Mouse (Mus musculus): ENCODE measurements at regions not wholly inside any gene's neighbourhood (a gene's known extent, or its start where the extent isn't known, plus 50 kb on each side); places are given as distances from the start of the nearest gene placed in this dataset.

DNA sequence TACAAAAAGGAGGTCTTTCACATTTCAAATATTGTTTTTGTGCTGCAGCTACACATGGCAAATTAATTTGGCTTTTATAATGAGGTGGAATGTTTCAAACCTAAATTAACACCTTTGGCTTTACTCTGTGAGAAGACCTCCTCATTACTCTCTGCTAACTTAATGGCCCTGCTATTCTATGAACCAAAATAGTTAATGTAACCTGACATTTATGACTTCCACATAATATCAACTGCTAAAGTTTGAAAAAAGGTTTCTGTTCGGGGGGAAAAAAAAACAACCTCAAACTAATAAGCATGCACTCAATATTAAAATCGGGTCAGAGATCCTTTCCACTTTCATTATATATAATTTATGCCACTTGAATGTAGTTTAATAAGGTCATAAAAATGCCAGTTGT is 197.2 kb upstream of the Cep162 start:
- DNase-seq: no peak

DNA sequence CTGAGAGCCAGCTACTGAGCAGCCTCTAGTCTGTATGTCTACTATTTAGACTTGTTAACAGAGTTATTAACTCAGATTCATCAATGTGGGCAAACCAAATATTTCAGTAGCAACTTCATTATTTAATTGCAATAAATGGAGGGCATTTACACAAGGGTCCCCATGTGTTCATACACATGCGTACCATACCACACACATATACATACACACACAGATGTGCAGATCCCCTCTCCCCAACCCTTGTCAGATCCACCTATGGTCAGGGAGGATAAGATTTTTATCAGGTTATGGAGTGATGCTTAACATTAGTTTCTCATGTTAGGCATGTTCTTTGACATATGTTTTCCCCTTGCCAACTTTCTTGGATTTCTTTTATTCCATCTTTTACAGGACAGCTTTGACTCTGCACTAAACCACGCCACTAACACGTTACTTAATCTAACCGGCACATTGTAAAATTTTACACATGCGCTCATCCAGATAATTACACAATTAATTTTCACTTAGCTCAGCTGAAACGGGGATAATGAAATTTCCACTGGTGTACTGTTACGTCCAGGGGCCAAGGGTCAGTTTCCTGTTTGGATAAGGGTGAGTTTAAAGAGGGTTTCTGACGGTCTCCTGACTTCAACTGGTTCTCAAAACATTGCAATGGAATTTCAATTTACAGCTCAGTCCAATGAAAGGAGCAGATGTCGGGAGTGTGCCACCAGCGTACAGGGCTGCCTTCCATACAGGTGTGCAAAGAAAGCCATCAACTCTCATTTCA is 188.3 kb upstream of the Cep162 start:
- DNase-seq: no peak

DNA sequence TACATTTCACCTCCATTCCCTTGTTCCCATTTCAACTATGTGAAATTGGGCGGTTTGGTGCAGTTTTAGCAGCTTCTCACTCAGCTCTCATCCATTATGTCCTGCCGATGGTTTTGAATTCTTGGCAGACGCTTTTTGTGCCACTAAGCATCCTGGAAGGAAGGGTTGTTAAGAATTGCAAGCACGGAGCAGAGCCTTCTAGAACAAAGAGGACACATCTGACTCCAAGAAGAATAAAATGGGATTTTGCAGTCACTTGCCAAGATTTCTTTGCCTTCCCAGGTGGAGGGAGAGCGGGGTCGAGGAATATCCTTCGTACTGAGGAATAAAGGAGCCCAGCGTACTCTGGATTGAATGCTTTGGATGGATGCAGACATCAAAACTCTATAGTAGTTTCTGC is 176.7 kb upstream of the Cep162 start:
- DNase-seq: peak; percentile 42 to 50

DNA sequence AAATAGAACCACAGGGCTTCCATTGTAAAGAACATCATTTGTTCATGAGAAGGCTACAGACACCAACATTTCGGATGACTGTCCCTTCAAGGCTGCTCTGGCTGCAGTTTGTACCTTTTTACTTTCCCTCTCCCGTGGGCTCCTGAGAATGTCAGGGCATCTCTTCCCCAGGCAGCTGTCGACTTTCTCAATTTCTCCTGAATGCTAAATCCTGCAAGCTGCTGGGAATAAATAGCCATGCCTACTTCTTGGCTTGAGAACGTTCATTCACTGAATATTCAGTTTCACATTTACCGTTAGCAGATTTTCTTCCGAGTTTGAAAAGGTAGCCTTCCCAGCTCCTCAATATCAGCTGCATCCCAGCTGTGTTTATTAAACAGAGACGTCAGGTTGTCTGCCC is 176.2 kb upstream of the Cep162 start:
- DNase-seq: peak; percentile 15 to 42

DNA sequence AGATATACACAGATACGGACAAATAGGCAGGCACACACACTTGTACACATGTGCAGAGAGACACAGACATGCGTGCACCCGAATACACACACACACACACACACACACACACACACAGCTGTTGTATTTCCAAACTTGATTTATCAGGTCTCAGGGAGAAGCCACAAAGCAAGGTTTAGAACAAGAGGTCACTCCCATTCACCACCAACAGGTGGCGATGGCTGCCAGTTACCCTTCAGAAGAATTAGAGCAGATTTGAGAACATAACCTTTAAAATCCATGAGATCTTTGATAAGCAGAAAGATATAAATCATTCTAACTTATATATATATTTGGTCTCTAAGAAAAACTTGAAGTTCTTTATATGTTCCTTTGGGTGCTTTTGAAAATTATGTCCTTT is 169.9 kb upstream of the Cep162 start:
- DNase-seq: peak; percentile 68 to 75

DNA sequence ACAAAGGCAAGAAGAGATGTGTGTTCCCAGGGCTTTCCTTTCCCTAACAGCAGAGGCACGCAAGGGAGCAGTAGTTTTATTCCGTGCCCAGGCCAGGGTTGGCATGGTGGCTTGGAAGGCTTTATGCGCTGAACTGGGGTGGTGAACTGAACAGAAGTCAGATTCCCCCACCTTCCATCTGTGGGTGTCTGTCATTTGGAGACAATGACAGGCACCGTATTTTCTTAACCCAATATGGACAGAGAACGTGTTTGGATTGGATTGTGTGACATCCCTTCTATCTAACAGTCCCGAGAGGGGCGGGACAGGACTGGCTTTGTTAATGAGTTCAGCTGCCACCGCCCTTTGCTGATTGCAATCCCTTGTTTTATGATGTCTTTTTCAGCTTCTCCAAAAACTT is 165.8 kb upstream of the Cep162 start:
- peak in 1 of 2 experiments; percentile 17 for DNase-seq

DNA sequence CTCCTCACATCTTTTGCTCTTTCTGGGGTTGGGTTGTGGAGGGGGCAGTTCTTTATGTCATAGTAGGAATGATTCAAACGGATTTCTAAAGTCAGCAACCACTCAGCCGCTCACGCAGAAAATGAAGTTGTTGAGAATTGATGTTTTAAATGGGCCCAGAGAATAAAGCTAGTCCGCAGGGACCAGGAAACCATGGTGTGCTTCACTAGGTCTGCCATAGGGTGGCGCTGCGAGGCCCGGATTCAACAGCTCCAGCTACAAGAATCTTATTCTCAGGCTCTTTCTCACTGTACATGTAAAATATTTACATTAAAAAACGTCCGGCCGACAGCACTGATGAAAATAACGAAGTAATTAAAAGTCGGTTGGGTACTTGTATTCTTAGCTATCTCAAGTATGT is 164.0 kb upstream of the Cep162 start:
- peak; percentile 82 to 85 for DNase-seq

DNA sequence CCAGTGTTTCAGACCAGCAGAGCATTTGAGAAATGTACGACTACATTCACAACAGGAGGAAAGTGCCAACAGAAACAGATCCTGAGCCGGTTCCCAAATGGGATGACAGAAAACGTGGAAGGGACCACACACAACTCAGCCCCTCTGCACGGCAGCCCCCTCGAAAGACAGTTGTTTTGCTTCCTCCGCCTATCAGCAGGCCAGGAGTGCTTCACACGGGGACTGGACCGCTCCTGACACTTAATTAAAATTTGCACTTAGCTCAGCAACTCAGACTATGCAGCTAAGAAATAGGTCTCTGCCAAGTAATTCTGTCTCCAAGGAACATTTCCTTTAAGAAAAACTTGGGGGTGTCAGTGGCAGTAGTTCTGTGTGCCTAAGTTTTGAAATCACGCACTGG is 157.6 kb upstream of the Cep162 start:
- no peak for DNase-seq

DNA sequence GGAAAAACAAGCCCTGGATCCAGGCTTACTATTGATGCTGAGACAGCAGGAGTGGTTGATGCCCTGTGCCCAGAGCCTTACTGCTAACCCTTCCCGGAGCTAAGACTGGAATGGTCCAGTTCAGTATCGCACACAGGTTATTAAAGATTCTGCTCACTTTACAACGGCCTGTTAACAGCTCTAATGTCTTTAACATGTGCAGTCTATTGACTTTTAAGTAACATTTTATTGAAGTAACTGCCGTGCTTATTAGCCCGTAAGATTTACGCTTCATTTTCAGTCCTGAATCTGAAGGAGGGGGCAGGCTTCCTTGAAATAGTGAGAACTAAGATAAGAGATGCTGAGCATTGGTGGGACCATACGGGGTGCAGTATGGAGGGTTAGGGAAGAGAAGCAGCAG is 155.7 kb upstream of the Cep162 start:
- DNase-seq: no peak

DNA sequence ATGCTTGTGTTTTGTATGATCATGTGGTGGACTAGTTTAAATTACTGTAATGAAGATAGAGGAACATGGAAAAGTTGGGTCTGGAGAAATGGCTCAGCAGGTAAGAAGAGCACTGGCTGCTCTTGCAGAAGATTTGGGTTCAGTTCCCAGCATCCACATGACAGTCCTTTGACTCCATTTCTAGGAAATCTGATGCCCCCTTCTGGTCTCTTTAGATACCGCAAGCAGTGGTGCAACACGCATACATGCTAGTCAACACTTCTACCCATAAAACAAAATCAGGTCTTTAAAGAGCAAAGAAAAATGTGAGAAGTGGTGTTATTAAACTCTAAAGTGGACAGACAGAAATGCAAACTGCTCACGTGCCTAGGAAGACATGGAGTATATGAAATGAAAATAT is 154.4 kb upstream of the Cep162 start:
- no peak for DNase-seq

DNA sequence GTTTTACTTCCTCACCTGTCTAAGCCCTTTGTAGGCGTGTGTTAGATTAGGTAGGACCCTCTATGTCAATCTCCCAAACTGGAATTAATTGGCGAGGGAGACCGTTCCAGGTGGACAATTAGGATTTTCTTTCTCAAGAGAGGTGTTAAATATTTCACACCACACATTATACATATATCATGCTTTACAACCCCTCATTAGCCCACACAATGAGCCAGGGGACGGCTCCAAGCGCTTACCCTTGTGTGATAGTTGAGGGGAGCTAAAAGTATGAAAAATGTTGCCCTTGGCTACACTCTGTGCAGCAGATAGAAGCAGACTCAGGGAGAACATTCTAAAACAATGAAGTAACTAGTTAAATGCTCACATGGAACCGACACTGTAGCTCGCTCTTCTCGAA is 153.5 kb upstream of the Cep162 start:
- DNase-seq: no peak

DNA sequence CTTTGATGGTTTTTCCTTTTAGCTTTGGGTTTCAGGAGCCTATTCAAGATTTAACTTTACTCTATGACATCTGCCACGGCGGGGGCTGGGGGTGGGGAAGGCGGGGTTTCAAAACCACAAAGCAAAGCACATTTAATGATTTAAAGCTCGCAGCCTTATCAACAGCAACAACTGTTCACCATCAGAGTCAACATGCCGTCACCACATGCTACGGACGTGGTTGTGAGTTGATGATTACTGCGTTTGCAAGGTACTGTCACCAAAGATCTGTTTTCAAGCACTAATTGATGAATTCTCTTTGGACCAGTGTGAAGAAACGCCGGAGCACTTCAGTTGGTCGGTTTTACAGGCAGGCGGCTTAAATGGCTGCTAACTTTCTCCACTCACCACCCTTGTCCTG is 151.1 kb upstream of the Cep162 start:
- no peak for DNase-seq

DNA sequence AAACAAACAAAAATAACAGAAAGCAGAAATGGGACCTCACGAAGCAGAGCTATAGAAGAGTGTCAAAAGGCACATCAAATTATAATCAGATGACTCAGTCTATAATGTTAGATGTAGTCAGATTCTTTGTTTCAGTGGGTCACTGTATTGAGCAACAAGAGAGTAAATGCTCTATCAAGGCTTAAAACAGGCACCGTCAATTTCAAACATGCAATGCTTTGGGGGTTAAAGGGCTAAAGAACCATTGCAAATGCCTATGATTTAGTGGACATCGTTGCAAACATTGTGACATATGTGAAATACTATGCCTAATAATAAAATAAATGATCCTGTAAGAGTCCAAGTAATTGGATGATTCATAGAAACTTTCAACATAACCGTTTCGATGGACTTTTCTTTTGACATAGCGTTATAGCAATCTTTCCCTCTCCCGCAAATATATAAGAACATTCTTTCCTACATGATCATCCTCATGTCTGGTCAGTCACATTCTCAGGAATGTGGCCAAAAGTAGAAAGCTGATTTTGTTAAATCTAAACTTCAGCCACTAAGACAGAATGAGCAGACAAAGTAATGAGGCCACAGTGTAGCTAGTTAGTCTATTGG is 149.9 kb upstream of the Cep162 start:
- DNase-seq: no peak

DNA sequence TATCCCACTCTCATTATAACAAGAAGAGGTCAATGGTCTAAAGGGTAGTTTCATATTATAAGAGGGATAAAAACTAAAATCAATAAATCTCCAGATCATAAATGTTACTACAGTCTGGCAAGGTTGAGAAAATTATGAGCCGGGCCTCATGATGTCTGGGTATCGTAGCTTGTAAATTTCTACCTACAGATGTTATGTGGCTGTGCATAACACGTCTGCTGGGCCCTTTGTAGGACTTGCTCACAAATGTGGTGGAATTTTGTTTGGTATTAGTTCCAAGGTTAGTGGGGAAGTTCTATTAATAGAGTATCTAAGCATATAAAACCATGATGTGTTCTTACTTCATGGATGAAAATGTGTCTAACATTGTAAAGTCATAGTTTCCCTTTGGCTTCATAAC is 146.7 kb upstream of the Cep162 start:
- DNase-seq: no peak

DNA sequence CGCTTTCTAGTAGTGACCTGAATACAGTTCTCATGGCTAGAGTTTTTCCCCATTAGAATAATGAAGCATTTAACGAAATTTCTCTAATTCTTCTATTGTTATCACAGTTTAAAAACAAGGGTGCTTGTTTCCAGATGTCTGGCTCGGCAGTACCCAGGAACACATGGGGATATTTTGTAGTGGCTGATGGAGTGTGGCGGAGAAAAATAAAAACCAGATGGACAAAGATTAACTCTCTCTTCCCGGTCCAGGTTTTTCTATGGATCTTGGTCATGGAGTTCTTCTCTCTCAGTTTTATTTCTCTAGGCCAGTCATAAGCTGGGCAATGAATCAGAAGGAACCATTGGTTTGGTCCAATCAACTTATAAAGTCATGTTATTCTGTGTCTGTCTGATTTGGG is 132.2 kb upstream of the Cep162 start:
- no peak for DNase-seq

DNA sequence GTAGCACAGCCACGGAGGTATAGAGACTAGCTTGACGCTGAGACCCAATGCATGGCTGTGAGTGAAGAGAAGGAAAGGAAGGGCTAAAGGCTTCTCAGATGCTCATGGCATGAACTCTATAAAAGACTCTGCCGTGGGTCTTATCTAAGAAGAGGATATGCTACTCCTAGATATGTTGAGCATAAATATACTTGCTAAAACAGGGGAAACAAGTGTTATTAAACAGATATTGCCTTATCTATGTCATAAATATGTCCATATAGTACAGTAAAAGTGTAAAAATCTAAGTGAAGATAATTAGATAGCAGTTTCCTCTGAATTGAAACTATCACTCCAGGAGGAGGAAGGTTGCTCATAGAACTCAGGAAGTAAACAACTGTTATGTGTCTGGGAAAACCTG is 128.2 kb upstream of the Cep162 start:
- DNase-seq: no peak

DNA sequence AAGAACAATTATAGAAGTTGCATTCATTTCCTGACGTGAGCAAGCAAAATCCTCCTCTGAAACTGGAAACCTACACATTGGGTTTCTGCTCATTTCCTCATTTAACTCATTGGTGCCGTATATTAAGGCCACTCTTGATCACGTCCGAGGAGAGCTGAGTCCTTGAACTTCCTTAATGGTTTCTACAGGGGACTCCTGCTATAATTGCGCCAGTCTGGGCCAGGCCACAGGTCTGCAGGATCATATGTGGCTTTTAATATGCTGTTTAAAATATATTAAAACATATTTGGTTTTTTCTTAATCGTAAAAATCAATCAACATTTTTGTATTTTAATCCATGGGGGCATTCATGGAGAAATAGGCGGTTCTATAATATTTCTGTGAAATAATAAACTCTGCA is 122.6 kb upstream of the Cep162 start:
- DNase-seq: no peak

DNA sequence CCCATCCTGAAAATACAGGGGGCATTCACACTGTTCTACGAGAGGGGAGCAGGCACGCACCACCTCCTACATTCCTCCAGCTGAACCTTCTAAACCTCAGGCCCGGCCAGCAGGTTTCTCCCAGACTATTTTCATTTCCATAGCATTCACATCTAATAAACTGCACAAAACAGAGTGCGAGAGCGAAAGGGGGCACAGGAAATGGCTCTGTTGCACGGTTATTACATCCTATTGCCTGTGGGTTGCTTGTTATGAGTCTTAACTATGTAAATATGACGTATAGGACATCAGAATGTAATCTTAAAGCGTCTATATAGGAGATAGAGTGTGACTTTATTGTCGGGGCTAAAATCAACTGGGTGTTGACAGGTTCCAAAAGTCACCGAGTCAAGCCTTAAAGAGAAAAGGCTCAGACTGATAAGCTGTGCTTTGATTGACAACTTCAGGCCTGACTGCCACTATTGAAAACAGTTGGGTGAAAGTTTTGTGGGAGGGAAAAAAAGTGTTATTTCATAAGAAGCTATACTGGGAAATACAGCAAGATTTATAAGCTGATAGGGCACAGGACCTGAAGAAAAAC is 121.5 kb upstream of the Cep162 start:
- no peak for DNase-seq

DNA sequence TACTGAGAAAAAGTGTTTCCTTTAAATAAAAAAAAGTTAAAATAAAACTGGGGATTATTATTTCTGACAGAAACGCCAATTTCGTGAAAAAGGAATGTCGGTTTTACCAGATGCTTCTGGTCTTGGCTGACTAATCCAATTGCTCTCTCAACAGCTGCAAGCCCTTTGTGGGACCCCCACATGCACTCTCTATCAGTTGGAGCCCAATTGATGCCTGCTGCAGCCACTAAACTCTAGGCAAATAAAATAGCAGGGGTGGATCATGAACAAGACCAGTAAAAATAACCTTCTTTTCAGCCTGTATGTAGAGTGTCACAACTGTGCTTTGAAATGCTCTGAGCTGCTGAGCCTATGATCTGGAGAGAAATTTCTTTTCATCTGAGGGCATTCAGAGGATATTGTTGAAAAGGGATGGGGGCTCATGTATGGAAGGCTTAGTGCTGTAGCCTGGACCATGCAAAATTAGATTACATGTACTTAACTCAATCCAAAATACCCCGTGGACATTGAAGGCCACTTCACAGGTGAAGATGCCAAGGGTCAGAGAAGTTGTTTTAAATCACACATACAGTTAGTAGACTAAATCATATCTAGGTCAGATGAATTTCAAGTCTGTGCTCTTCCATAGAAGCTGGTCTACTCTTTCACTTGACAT is 117.0 kb upstream of the Cep162 start:
- no peak for DNase-seq

DNA sequence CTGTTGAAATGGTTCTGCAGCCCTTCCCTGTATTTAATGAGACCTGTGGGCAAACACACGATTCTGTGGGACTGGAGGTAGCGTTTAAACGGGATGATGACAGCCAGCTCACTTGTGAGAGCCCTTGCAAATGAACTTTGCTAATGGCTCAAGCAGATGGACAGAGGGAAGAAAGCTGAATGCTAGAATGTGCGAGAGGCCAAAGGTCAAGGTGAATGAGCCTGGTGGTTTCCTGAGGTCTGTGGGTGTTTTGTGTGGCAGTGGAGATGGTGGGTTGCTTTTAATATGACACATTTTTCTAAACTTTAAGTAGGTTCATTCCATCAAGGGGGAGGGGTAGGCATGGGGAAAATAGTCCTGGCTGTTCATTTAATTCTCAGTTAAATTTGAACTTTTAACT is 113.7 kb upstream of the Cep162 start:
- no peak for DNase-seq

DNA sequence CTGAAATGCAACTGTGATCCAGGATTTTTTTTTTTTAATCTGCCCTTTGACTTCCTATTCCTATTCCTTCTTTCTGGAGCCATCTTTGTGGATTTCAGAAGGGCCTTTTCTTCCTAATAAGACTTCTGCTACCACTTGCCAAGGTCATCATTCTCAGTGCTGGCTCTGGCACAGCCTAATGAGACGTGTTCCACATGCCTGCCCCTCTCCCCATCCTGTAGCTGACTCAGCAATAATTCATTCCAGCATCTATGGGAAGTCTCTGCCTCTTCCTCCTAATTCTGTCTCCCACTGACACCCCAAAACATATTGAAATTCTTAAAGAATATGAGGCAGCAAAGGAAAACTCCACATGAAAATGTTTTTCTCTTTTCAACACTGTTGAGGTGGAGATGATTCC is 91.7 kb upstream of the Cep162 start:
- peak; percentile 45 to 51 for DNase-seq

DNA sequence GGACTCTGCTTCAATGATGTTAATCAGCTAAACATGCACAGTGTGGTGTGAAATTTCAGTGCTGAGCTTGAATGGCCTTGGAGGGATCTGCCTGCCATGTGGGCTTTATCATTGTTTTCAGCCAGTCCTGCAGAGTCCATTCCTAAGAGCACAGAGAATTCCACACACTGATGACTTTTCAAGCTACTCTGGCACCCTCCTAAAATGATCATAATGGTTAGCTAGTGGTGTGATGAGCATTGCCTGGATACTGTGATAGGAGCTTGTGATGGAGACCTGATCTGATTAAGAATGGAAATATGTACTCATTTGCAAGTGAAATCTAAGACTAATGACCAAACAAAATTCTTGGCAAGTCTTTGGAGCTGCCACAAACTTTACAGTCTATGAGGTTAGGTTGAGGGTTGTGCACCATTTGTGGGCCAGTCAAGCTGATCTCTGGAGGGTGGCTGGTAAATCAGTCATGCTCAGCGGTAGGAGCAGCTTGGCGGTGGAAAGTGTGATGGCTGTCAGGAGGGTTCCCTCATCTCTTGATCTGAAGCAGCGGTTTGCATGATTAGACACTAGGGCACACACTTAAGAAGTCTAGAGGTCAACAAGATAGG is 91.0 kb upstream of the Cep162 start:
- DNase-seq: no peak

DNA sequence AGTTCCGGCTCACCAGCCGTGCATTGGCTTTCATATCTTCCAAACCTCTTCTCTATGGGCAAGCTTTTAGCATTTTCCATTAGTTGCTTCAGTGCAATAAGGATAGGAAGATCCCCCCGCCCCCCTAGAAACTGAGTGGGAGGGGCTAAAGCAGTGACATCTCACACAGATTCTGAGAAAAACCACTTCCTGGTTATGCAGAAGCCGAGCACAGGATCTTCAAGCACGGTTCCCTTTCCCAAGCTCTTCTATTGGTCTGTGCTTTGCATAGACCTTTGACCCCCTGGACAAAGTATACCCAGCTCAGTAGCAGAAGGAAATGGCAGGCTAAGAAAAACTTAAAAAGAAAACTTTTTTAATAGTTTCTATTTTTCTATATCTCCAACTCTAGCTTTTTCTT is 86.1 kb upstream of the Cep162 start:
- DNase-seq: no peak

All from cerebellum, postnatal 10 days (tissue).